Mouse (Mus musculus): ENCODE measurements at regions not wholly inside any gene's neighbourhood (a gene's known extent, or its start where the extent isn't known, plus 50 kb on each side); places are given as distances from the start of the nearest gene placed in this dataset.

DNA sequence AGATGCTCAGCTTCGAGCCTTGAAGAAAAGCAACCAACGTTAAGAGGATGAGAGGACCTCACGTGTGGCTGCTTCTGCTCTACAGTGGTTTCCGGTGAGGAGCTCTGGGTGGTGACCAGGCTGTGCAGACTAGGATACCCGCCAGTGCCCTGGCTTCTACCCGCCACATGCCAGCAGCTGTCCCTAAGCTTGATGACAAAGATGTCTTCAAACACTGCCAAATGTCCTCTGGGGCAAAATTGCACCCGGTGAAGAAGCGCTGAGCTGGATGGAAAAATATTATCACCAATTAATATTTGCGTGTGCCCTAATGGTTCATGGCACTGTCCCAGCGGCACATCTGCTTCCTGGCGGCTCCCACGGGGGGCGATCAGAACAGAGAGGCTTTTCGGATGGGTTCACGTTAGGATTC, 271.1 kb downstream of the Rngtt start:
- TF ChIP-seq GATA1 (IDR thresholded peaks at IDR 0.05; ENCODE audit: low read length): no peak
- TF ChIP-seq TAL1 (IDR thresholded peaks at IDR 0.05; ENCODE audit: low read length): no peak
